Mouse (Mus musculus) embryonic fibroblast, embryonic 13.5 days (primary cell): Measurements from ENCODE around the gene Cd160.

Experiments
- CTCF ChIP-seq: IDR thresholded peaks from 2 replicates; pipeline ENCODE4 v1.5.1; 2011; ENCODE audit warnings: mild to moderate bottlenecking, control low read depth, low read length, moderate library complexity, borderline replicate concordance; ENCODE audit not compliant: insufficient read depth
- POLR2A ChIP-seq: IDR thresholded peaks from 2 replicates; pipeline ENCODE4 v1.6.1; 2011; ENCODE audit warnings: low read depth, mild to moderate bottlenecking, control low read depth, low read length, moderate library complexity

- TF ChIP-seq CTCF = no peak
- TF ChIP-seq POLR2A = no peak
These were observed 26.7 kb upstream of the Cd160 start for GRCm38 (mm10) chr3:96855833-96856232.
